Mouse (Mus musculus) embryonic fibroblast, embryonic 13.5 days (primary cell): ENCODE measurements around the gene Gss. TPM values are rescaled to one million over a fixed set of nuclear protein-coding genes. Genes with fewer than 3 reads are reported as not detected.

ENCODE experiments used
- H3K27ac ChIP-seq: 2 replicates; pipeline ENCODE4 v1.5.1; 2012; ENCODE audit warnings: low read length, control low read depth, inconsistent platforms; ENCODE audit not compliant: insufficient read depth
- H3K4me1 ChIP-seq: 2 replicates; pipeline ENCODE4 v1.6.1; 2011; ENCODE audit warnings: low read length; ENCODE audit not compliant: control insufficient read depth, insufficient read depth
- H3K4me3 ChIP-seq: 2 replicates; pipeline ENCODE4 v1.5.1; 2011; ENCODE audit warnings: mild to moderate bottlenecking, control low read depth, low read length; ENCODE audit not compliant: insufficient read depth
- CTCF ChIP-seq: IDR thresholded peaks from 2 replicates; pipeline ENCODE4 v1.5.1; 2011; ENCODE audit warnings: mild to moderate bottlenecking, control low read depth, low read length, moderate library complexity, borderline replicate concordance; ENCODE audit not compliant: insufficient read depth
- POLR2A ChIP-seq: IDR thresholded peaks from 2 replicates; pipeline ENCODE4 v1.6.1; 2011; ENCODE audit warnings: low read depth, mild to moderate bottlenecking, control low read depth, low read length, moderate library complexity
- polyA plus RNA-seq: library from polyadenylated mRNA; stranded (reverse); fragments of >200 nt; gene quantifications from 2 replicates; pipeline ENCODE4 v1.2.4, GENCODE M21; 2011; ENCODE audit warnings: low read depth; ENCODE audit not compliant: missing spikeins, insufficient read length

Gss gene
- polyA plus RNA-seq, 1 experiment: 23.4 TPM

DNA sequence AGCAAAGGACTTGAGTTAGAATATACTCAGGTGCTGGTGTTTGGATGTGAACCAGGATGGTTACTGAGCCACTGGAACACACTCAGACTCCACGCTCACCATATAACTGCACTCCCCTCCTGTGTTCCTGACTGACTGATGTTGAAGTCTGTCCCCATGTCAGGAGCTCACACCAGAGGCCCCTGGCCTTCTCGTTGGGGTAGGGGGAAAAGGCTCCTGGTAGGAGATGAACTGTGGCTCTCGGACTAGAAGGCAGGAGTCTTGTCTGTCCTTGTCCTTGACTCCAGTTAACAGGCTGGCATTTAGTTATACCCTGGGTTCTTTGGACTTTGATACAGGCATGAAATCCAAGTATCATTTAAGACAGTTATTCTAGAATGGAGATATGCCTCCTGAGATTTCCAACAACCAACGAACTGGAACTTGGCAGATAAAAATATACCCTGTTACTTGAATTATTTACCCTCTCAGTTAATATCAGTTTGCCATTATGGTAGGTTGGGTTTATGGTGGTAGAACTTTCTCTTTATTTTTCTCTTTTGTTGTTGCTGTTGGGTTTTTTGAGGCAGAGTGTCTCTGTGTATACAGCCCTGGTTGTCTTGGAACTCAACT is 10.1 kb downstream of the Gss start:
- no peak overlapping the region for H3K4me3 ChIP-seq
- H3K4me1 ChIP-seq: no peaks in the 10 kb centered on the region
- H3K27ac ChIP-seq: no peak overlapping the region
- no peak for TF ChIP-seq POLR2A
- no peak for TF ChIP-seq CTCF

DNA sequence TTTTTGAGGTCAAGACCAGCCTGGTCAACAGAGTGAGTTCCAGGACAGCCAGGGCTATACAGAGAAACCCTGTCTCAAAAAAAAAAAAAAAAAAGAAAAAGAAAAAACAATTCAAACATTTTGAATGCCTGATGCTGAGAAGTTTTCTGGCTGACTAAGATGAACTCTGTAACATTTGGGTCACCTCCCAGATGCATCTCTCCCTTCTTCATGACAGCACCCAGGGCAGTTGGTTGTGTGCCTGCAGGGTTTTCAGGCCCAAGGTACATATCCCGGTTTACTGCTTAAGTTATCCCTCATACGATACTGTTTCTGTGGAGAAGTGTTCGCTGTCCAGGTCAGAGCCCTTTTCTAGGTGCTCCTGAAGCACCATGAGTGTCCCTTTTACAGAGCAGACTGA is 12.3 kb downstream of the Gss start:
- Histone ChIP-seq H3K4me1 (no peaks in the 10 kb centered on the region), H3K4me3 (no peak overlapping the region), H3K27ac (no peak overlapping the region)
- TF ChIP-seq POLR2A (no peak), CTCF (no peak)

- H3K27ac ChIP-seq: no peak overlapping the region
- H3K4me1 ChIP-seq: no peaks in the 10 kb centered on the region
- H3K4me3 ChIP-seq: no peak overlapping the region
- no peak for TF ChIP-seq POLR2A
- no peak for TF ChIP-seq CTCF
These were observed 16.0 kb downstream of the Gss start for GRCm38 (mm10) chr2:155576656-155577055.

GRCm38 (mm10) chr2:155574700-155575099 is 17.9 kb downstream of the Gss start:
- TF ChIP-seq CTCF: no peak
- no peak for TF ChIP-seq POLR2A
- no peak overlapping the region for H3K4me3 ChIP-seq
- H3K4me1 ChIP-seq: no peaks in the 10 kb centered on the region

DNA sequence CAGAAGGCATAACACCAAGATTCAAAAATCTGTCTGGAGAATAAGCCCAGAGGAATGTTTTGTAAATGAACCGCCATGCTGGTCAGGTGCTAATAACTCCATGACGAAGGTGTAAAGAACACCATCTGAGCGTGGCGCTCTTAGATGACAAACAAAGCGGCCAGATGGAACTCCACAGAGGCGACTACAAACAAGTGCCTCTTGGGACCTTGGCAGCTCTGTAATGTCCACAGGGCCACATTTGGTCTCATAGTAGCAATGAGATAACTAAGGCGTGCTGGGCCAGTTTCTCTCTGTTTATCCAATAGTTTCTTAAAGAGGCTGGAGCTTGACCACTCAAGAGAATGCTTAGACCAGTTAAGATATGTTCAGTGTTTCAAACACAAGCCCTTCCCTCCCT is 18.6 kb downstream of the Gss start:
- H3K27ac ChIP-seq: no peak overlapping the region
- H3K4me1 ChIP-seq: no peaks in the 10 kb centered on the region
- no peak overlapping the region for H3K4me3 ChIP-seq
- TF ChIP-seq CTCF (no peak), POLR2A (no peak)

More at GRCm38 (mm10) chr2:155574700-155575099, 17.9 kb downstream of the Gss start:
- H3K27ac ChIP-seq: no peak overlapping the region

DNA sequence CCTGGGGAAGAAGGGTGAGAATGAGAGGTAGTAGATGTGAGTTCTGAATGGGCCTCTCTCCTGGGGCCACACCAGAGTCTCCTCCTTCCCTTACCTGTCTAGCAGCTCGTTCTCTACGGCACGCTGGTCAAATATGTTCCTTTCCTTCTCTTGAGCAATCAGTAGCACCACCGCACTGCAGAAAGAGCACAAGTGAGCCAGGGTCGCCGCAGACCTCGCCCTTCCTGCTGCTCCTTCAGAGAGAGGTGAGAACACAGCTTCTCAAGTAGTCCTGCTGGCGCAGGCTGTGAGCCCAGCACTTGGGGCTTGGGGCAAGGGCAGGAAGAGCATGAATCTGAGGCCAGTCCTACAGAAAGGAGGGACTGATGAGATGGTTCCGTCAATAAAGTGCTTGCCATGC is 19.6 kb downstream of the Gss start:
- H3K27ac ChIP-seq: no peak overlapping the region
- H3K4me1 ChIP-seq: no peaks in the 10 kb centered on the region
- no peak overlapping the region for H3K4me3 ChIP-seq
- TF ChIP-seq POLR2A: no peak
- TF ChIP-seq CTCF: no peak

GRCm38 (mm10) chr2:155569223-155569807 is 23.3 kb downstream of the Gss start:
- no peak overlapping the region for H3K27ac ChIP-seq
- H3K4me1 ChIP-seq: no peaks in the 10 kb centered on the region
- TF ChIP-seq CTCF (no peak), POLR2A (no peak)
- H3K4me3 ChIP-seq: no peak overlapping the region

DNA sequence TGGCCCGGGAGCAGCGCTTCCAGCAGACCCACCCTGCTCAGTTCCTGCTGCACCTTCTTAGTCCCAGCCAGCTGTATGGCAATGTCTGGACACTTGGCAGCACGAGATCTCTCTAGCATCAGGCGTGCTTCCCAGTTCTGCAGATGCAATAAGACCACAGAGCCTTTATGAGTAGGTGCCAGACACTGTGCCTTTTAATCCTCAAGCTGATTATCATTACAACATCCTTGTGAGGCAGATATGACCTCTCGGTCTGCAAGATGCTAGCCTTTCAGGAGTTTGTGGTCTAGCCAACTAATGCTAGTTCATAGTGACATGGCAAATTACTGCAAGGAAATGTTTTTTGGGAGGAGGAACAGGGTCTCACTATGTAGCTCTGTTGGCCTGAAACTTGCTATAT is 24.9 kb downstream of the Gss start:
- H3K4me3 ChIP-seq: no peak overlapping the region
- H3K4me1 ChIP-seq: no peaks in the 10 kb centered on the region
- TF ChIP-seq CTCF (no peak), POLR2A (no peak)
- no peak overlapping the region for H3K27ac ChIP-seq

DNA sequence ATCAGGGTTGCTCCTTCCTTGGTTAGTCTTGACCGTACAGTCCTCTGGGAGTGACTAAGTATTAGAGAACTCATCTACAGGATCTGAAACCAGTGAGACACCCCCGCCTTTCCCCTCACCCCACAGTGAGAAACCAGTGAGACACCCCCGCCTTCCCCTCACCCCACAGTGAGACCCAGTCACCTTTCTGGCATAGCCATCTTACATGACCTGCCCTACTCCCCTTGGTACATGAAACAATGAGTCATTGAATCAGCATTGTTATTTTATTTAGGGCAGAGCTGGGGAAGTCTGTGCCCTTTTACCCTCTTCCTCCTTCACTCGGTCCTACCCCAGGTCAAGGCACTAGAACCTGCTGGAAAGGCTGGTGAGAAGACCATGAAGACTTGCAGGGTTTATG is 29.7 kb downstream of the Gss start:
- TF ChIP-seq CTCF (no peak), POLR2A (no peak)
- Histone ChIP-seq H3K4me1 (no peaks in the 10 kb centered on the region), H3K4me3 (no peak overlapping the region), H3K27ac (no peak overlapping the region)

- Histone ChIP-seq H3K4me1 (no peaks in the 10 kb centered on the region), H3K27ac (no peak overlapping the region), H3K4me3 (no peak overlapping the region)
- TF ChIP-seq POLR2A (no peak), CTCF (no peak)
These were observed 30.4 kb downstream of the Gss start for GRCm38 (mm10) chr2:155562209-155562608.
